Mouse (Mus musculus): ENCODE results near the gene Spats2. TPM values are rescaled to one million over a fixed set of nuclear protein-coding genes. Genes with fewer than 3 reads are reported as not detected.
"Not testable (repeated sequence)": the region's sequence is repeated elsewhere in the genome, so short reads cannot be mapped to it uniquely, and the experiment has no call there.

The Spats2 gene
- polyA plus RNA-seq, 1 experiment from 2014 or later = 65.6 TPM

DNA sequence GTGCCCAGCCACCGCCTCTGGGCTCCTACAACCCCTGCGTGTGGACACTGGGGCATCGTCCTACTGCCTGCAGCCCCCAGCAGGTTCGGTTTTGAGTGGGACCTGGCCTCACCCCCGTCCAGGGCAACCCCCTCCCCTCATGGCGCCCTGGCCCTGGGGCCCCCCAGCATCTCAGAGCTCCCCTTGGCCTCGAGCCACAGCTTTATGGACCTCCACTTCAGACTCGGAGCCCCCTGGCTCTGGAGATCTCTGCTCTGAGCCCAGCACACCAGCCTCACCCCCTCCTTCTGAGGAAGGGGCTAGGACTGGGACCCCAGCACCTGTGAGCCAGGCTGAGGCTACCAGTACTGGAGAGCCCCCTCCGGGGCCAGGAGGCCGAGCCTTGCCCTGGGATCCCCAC is 116.3 kb downstream of the Spats2 start:
- Histone ChIP-seq H3K9ac (ENCODE audit: low read length) (no peak overlapping the region), H3K4me2 (no peak overlapping the region), H3K4me1 (ENCODE audit: control insufficient read depth, insufficient read depth, low read length) (no peaks in the 10 kb centered on the region), H3K27me3 (ENCODE audit: control insufficient read depth, insufficient read depth, low read length) (no peaks in the 10 kb centered on the region), H3K27ac (ENCODE audit: low read depth, low read length) (no peak overlapping the region), H3K4me3 (ENCODE audit: low read depth, low read length) (no peak overlapping the region), H3K9me3 (ENCODE audit: control insufficient read depth, low read length) (no peaks in the 10 kb centered on the region), H3K36me3 (ENCODE audit: control insufficient read depth, insufficient read depth, low read length) (peaks cover 13% of the 10 kb centered on the region)
- ATAC-seq (ENCODE audit: low FRiP score) = no peak
- 93% methylated on average over 10 of the region's 10 CpGs for WGBS
- no peak for DNase-seq (ENCODE audit: low spot score, missing footprints)

DNA sequence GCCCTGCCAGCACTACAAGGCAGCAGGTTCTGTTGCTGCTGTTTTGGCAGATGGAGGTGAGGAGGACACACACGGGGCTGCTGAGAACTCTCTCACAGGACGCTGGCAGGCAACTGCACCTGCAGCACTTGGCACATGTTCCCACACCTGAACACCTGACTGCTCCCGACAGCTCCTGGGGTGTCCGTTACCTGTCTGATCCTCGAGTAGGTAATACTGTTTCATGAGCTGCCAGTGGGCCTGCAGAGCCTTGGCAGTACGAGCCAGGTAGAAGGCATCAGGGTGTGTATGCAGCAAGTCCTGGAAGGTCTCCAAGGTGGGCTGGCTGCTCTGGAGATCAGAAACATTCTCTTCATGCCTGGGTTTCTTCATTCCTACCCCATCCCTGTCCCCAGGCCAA is 121.0 kb downstream of the Spats2 start:
- not testable (repeated sequence) for H3K27ac ChIP-seq (ENCODE audit: low read depth, low read length); DNase-seq (ENCODE audit: low spot score, missing footprints); H3K4me2 ChIP-seq; ATAC-seq (ENCODE audit: low FRiP score); H3K4me3 ChIP-seq (ENCODE audit: low read depth, low read length); H3K27me3 ChIP-seq (ENCODE audit: control insufficient read depth, insufficient read depth, low read length); H3K4me1 ChIP-seq (ENCODE audit: control insufficient read depth, insufficient read depth, low read length); H3K9ac ChIP-seq (ENCODE audit: low read length); H3K9me3 ChIP-seq (ENCODE audit: control insufficient read depth, low read length)
- whole genome bisulfite sequencing = 94% methylated on average over 6 of the region's 6 CpGs
- H3K36me3 ChIP-seq (ENCODE audit: control insufficient read depth, insufficient read depth, low read length) = peaks cover 19% of the 10 kb centered on the region

- no peak overlapping the region for H3K4me3 ChIP-seq (ENCODE audit: low read depth, low read length)
- peaks cover 3% of the 10 kb centered on the region for H3K4me1 ChIP-seq (ENCODE audit: control insufficient read depth, insufficient read depth, low read length)
- no peaks in the 10 kb centered on the region for H3K27me3 ChIP-seq (ENCODE audit: control insufficient read depth, insufficient read depth, low read length)
- no peaks in the 10 kb centered on the region for H3K9me3 ChIP-seq (ENCODE audit: control insufficient read depth, low read length)
- DNase-seq (ENCODE audit: low spot score, missing footprints) (no peak), ATAC-seq (ENCODE audit: low FRiP score) (no peak)
- H3K27ac ChIP-seq (ENCODE audit: low read depth, low read length) = no peak overlapping the region
- H3K36me3 ChIP-seq (ENCODE audit: control insufficient read depth, insufficient read depth, low read length) = peaks cover 15% of the 10 kb centered on the region
- 92% methylated on average over 9 of the region's 9 CpGs for WGBS
- H3K9ac ChIP-seq (ENCODE audit: low read length) = no peak overlapping the region
- H3K4me2 ChIP-seq = no peak overlapping the region
Measured at GRCm38 (mm10) chr15:99248972-99249371, 123.3 kb downstream of the Spats2 start.

GRCm38 (mm10) chr15:99249938-99250337 is 124.2 kb downstream of the Spats2 start:
- Histone ChIP-seq H3K4me2 (no peak overlapping the region), H3K9ac (ENCODE audit: low read length) (no peak overlapping the region), H3K27ac (ENCODE audit: low read depth, low read length) (no peak overlapping the region), H3K4me1 (ENCODE audit: control insufficient read depth, insufficient read depth, low read length) (peaks cover 3% of the 10 kb centered on the region), H3K36me3 (ENCODE audit: control insufficient read depth, insufficient read depth, low read length) (peaks cover 11% of the 10 kb centered on the region), H3K27me3 (ENCODE audit: control insufficient read depth, insufficient read depth, low read length) (no peaks in the 10 kb centered on the region), H3K4me3 (ENCODE audit: low read depth, low read length) (no peak overlapping the region), H3K9me3 (ENCODE audit: control insufficient read depth, low read length) (no peaks in the 10 kb centered on the region)
- DNase-seq (ENCODE audit: low spot score, missing footprints) (no peak), ATAC-seq (ENCODE audit: low FRiP score) (no peak)
- 92% methylated on average over 11 of the region's 11 CpGs for WGBS

- not testable (repeated sequence) for ATAC-seq (ENCODE audit: low FRiP score); DNase-seq (ENCODE audit: low spot score, missing footprints); H3K27me3 ChIP-seq (ENCODE audit: control insufficient read depth, insufficient read depth, low read length); H3K27ac ChIP-seq (ENCODE audit: low read depth, low read length); H3K4me1 ChIP-seq (ENCODE audit: control insufficient read depth, insufficient read depth, low read length); H3K36me3 ChIP-seq (ENCODE audit: control insufficient read depth, insufficient read depth, low read length); H3K9me3 ChIP-seq (ENCODE audit: control insufficient read depth, low read length)
- H3K9ac ChIP-seq (ENCODE audit: low read length) = peak overlapping the region; percentile 54
- WGBS = 1% methylated on average over 14 of the region's 15 CpGs
- H3K4me3 ChIP-seq (ENCODE audit: low read depth, low read length) = peak overlapping the region; percentile 71
- H3K4me2 ChIP-seq = peak overlapping the region; percentile 44
Measured at GRCm38 (mm10) chr15:99251111-99251510, 125.4 kb downstream of the Spats2 start.

DNA sequence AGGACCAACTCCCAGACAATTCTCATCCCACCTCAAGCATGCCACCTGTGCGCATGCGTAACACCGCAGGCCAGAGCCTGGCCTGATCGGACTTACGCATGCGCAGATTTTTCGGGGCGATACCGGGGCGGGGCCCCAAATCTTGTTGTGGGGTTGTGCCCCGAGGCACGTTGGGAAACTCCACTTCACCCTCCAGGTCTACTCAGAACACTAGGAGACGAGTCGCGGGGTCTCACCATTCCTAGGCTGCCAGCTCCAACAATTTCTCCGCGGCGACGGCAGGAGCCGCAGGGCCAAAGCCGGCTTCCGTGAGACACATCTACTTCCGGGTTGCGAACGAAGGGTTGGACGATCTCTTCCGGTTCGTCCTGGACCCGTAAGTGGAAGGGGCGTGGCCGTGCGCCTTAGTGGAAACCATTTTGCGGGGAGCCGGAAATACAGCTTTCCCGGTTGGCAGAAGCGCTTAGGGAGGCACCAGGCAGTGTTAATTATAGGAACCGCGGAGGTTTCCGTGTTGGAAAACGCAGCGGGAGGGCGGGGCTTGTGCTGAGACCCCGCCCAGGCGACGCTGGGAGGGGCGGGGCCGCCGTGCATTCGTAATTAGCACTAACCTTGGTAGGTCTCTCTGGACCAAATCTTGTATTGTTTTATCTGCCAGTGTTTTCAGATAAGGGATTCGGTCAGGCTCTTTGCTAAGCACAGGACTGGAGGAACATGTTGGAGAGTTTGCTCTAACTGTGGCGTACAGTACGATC is 126.1 kb downstream of the Spats2 start, which contains the start of gene Mcrs1:
TSS of gene Mcrs1 (minus strand) at position 336 of the 755 bp plus-strand sequence.
- WGBS = under 1% methylated on average over 52 of the region's 52 CpGs
- Histone ChIP-seq H3K4me2 (peak within 1 kb of the TSS; percentile 73), H3K9ac (ENCODE audit: low read length) (peak within 1 kb of the TSS; percentile 81), H3K27ac (ENCODE audit: low read depth, low read length) (peak within 1 kb of the TSS; percentile 85), H3K4me3 (ENCODE audit: low read depth, low read length) (peak within 1 kb of the TSS; percentile 71), H3K27me3 (ENCODE audit: control insufficient read depth, insufficient read depth, low read length) (no peaks in the 10 kb centered on the region), H3K9me3 (ENCODE audit: control insufficient read depth, low read length) (no peaks in the 10 kb centered on the region), H3K36me3 (ENCODE audit: control insufficient read depth, insufficient read depth, low read length) (peaks cover 6% of the 10 kb centered on the region; the same call in 1 of the 2 replicates), H3K4me1 (ENCODE audit: control insufficient read depth, insufficient read depth, low read length) (peaks cover 3% of the 10 kb centered on the region)
- peak; percentile 93 for ATAC-seq (ENCODE audit: low FRiP score)
- peak; percentile 99 for DNase-seq (ENCODE audit: low spot score, missing footprints)

DNA sequence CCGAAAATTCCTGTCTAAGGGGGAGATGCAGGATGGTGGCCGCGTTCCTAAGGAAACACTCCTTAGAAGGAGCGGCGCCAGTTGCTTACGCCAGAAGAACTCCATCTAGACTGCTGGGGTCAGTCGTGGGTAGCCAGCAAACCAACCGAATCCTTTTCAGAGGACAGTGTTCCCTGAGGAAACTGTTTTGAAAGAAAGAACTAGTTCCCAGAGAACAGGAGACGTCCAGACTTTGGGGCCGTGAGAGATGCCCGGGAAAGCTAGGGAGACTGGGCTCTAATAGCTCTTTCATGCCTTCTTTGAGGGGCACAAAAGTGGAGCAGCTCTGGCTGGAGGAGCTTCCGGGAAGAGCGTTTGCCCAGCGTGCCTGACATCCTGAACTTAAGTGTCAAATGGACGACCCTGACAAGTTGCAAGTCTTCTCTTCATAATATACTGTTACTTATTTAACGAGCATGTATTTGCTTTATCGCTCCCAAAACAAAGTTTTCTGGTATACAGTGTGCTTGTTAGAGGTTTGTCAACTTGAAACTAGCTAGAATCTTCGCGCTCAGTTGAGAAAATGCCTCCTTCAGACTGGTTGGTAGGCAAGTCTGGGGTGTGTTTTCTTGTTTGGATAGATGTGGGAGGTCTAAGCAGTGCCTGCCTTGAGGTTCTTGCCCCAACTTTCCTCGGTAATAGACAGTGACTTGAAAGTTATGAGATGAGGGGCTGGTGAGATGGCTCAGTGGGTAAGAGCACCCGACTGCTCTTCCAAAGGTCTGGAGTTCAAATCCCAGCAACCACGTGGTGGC is 126.9 kb downstream of the Spats2 start:
- no peaks in the 10 kb centered on the region for H3K27me3 ChIP-seq (ENCODE audit: control insufficient read depth, insufficient read depth, low read length)
- 5% methylated on average over 22 of the region's 22 CpGs for WGBS
- ATAC-seq (ENCODE audit: low FRiP score) (peak; percentile 47; the same call in 1 of the 2 replicates), DNase-seq (ENCODE audit: low spot score, missing footprints) (no peak)
- peaks cover 3% of the 10 kb centered on the region for H3K4me1 ChIP-seq (ENCODE audit: control insufficient read depth, insufficient read depth, low read length)
- no peaks in the 10 kb centered on the region for H3K9me3 ChIP-seq (ENCODE audit: control insufficient read depth, low read length)
- peaks cover 6% of the 10 kb centered on the region; the same call in 1 of the 2 replicates for H3K36me3 ChIP-seq (ENCODE audit: control insufficient read depth, insufficient read depth, low read length)
- peak overlapping the region; percentile 85 for H3K27ac ChIP-seq (ENCODE audit: low read depth, low read length)
- H3K4me3 ChIP-seq (ENCODE audit: low read depth, low read length) = peak overlapping the region; percentile 71
- H3K4me2 ChIP-seq = peak overlapping the region; percentile 73
- H3K9ac ChIP-seq (ENCODE audit: low read length) = peak overlapping the region; percentile 81

DNA sequence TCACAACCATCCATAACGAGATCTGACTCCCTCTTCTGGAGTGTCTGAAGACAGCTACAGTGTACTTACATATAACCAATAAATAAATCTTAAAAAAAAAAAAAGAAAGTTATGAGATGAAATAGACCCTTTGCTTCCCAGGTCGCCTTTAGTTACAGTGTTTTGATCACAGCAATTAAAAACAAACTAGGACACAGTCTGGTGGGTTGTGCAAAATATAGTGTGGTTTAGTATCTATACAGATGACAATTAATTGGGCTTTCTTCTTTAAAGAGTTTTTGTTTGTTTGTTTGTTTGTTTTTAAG is 127.4 kb downstream of the Spats2 start:
- not testable (repeated sequence) for H3K4me1 ChIP-seq (ENCODE audit: control insufficient read depth, insufficient read depth, low read length); H3K27me3 ChIP-seq (ENCODE audit: control insufficient read depth, insufficient read depth, low read length); H3K4me3 ChIP-seq (ENCODE audit: low read depth, low read length); H3K9me3 ChIP-seq (ENCODE audit: control insufficient read depth, low read length); ATAC-seq (ENCODE audit: low FRiP score); H3K9ac ChIP-seq (ENCODE audit: low read length); DNase-seq (ENCODE audit: low spot score, missing footprints); H3K27ac ChIP-seq (ENCODE audit: low read depth, low read length); H3K36me3 ChIP-seq (ENCODE audit: control insufficient read depth, insufficient read depth, low read length)
- peak overlapping the region; percentile 73 for H3K4me2 ChIP-seq
- 45% methylated on average over 2 of the region's 2 CpGs for WGBS

DNA sequence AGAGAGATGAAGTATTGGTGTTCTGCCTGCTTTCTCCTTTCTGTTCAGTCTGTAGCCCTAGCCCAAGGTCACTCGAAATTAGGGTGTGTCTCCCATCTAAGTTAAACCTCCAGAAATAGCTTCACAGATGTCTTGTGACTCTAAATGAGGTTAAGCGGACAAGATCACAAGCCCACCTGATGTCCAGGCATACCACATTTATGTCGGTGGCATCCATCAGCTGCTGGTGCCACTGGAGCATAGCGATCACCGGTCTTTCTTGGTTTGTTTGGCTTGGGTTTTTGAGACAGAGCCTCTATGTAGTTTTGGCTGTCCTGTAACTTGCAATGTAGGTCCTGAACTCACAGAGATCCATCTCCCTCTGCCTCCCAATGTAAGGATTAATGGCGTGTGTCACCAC is 128.1 kb downstream of the Spats2 start:
- H3K4me2 ChIP-seq = no peak overlapping the region
- ATAC-seq (ENCODE audit: low FRiP score) (no peak), DNase-seq (ENCODE audit: low spot score, missing footprints) (no peak)
- no peaks in the 10 kb centered on the region for H3K27me3 ChIP-seq (ENCODE audit: control insufficient read depth, insufficient read depth, low read length)
- no peaks in the 10 kb centered on the region for H3K9me3 ChIP-seq (ENCODE audit: control insufficient read depth, low read length)
- H3K4me3 ChIP-seq (ENCODE audit: low read depth, low read length) = no peak overlapping the region
- 96% methylated on average over 6 of the region's 6 CpGs for WGBS
- no peak overlapping the region for H3K27ac ChIP-seq (ENCODE audit: low read depth, low read length)
- no peak overlapping the region for H3K9ac ChIP-seq (ENCODE audit: low read length)
- H3K4me1 ChIP-seq (ENCODE audit: control insufficient read depth, insufficient read depth, low read length) = peaks cover 3% of the 10 kb centered on the region
- H3K36me3 ChIP-seq (ENCODE audit: control insufficient read depth, insufficient read depth, low read length) = no peaks in the 10 kb centered on the region

All from midbrain, embryonic 11.5 days (tissue).